Mouse (Mus musculus) CH12F3 (cell line): ENCODE data around the gene Cbx7.

Experiments
- in situ Hi-C: fragments of 300-500 bp; cut with MboI; formaldehyde crosslinking; loops from 2 replicates; pipeline ENCODE4 v1.14.3; 2020; ENCODE audit warnings: low sequenced_read_pairs

The Cbx7 gene

GRCm38 (mm10) chr15:79970940-79971339 lies at the start of gene Cbx7:
TSS of gene Cbx7 (minus strand) at chr15:79971119.
- in situ Hi-C loops: no loop called here

- in situ Hi-C loops: no loop called here
Measured at GRCm38 (mm10) chr15:80020516-80020915, 49.6 kb upstream of the Cbx7 start.

- in situ Hi-C loops: no loop called here
Measured at GRCm38 (mm10) chr15:80019625-80020024, 48.7 kb upstream of the Cbx7 start.

GRCm38 (mm10) chr15:80019220-80019619 lies 48.3 kb upstream of the Cbx7 start:
- in situ Hi-C loops: no loop called here

GRCm38 (mm10) chr15:80016563-80017301 lies 45.8 kb upstream of the Cbx7 start:
- in situ Hi-C loops: no loop called here

- in situ Hi-C loops: no loop called here
Measured at GRCm38 (mm10) chr15:80015211-80015952, 44.5 kb upstream of the Cbx7 start.

GRCm38 (mm10) chr15:80014321-80015210 lies 43.6 kb upstream of the Cbx7 start, which contains the start of gene Pdgfb:
TSS of gene Pdgfb (minus strand) at chr15:80014977.
- in situ Hi-C loops: no loop called here

GRCm38 (mm10) chr15:80014031-80014320 lies 43.1 kb upstream of the Cbx7 start:
- in situ Hi-C loops: no loop called here

GRCm38 (mm10) chr15:80013256-80014030 lies 42.5 kb upstream of the Cbx7 start:
- in situ Hi-C loops: no loop called here

- in situ Hi-C loops: no loop called here
Measured at GRCm38 (mm10) chr15:80012527-80013201, 41.7 kb upstream of the Cbx7 start.

GRCm38 (mm10) chr15:80011778-80012526 lies 41.0 kb upstream of the Cbx7 start:
- in situ Hi-C loops: no loop called here

- in situ Hi-C loops: no loop called here
Measured at GRCm38 (mm10) chr15:80011194-80011593, 40.3 kb upstream of the Cbx7 start.

- in situ Hi-C loops: no loop called here
Measured at GRCm38 (mm10) chr15:80010182-80010558, 39.3 kb upstream of the Cbx7 start.

GRCm38 (mm10) chr15:80009421-80010181 lies 38.7 kb upstream of the Cbx7 start:
- in situ Hi-C loops: no loop called here

GRCm38 (mm10) chr15:80008461-80008860 lies 37.5 kb upstream of the Cbx7 start:
- in situ Hi-C loops: no loop called here

GRCm38 (mm10) chr15:80006156-80006555 lies 35.2 kb upstream of the Cbx7 start:
- in situ Hi-C loops: no loop called here

- in situ Hi-C loops: no loop called here
Measured at GRCm38 (mm10) chr15:80005436-80005835, 34.5 kb upstream of the Cbx7 start.

- in situ Hi-C loops: no loop called here
Measured at GRCm38 (mm10) chr15:80004644-80005340, 33.9 kb upstream of the Cbx7 start.
